Mouse (Mus musculus): ENCODE results near the gene Olfr1431. TPM values are rescaled to one million over a fixed set of nuclear protein-coding genes. Genes with fewer than 3 reads are reported as not detected.
"Not testable (repeated sequence)": the region's sequence is repeated elsewhere in the genome, so short reads cannot be mapped to it uniquely, and the experiment has no call there.

Gene Olfr1431
- not detected for total RNA-seq (2021)
- long read RNA-seq, experiment 1, result 0 reads
- long read RNA-seq, experiment 2, result 0 reads

DNA sequence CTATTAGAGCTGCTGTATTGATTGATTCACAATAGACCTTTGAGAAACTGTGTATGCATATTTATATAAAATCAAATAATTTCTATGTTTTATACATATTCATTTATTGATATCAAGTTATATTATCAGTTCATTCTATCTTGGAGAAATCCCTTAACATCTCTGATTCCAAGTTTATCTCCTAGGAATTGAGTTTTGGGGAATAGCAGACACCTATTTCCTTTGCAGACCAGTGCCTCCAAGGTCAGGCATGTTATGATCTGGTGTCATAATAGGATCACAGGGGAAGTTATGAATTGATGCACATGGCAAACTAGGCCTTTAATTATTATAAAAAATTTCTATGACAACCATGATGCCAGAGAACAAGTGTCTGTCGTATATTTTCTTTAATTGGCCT is at the start of gene Olfr1431:
TSS of gene Olfr1431 (plus strand) at position 301 of the 400 bp plus-strand sequence.
- no peak for DNase-seq (ENCODE audit: low spot score in 2 of 2)
- intact Hi-C loops (cut with DNase I), result no loop called here

DNA sequence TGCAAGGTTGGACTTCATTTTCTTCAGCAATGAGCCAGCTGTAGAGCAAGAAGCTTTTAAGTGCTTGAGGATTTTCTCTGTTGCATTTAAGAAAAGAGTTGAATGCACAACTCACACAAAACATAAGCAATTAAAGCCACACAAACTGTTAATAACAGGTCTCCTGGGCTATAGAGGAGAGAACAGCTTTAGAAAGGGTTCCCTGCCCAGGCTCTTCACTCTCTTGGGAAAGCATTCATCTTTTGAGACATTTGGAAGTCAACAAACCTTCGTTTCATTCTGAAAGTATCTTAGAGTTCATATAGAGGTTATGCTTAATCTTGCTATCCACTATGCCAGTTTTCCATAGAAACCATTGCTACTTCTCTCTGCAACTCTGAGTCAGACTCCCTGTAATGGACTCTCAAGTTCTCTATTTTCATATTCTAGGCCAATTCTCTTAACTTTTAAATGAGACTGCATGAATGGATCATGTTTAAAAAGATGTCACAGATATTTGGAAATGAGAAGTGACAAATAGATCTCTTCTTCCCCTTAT is 30.3 kb upstream of the Olfr1431 start, which contains the start of gene Olfr1555-ps1:
TSS of gene Olfr1555-ps1 (minus strand) at position 51 of the 538 bp plus-strand sequence.
- intact Hi-C loops (cut with DNase I); DNase-seq (ENCODE audit: low spot score in 2 of 2): not testable (repeated sequence)

DNA sequence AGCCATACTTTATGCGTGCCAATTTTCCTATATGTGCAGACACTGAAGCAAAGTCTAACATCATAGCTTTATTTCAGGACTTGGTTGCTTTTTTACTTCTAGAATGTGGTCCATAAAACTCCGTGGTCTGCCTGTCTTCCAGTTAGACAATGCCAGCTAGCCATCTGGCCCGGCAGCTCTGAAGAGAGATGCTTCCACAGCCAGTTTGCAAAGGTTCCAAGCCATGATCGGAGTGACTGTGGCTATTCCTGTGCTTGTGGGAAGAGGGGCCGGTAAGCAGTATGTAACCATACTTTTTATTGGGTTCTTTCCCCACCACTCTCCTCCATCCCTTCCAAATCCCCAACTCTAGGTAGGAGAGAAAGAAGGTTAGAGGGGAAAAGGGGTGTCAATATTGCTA is 25.0 kb upstream of the Olfr1431 start:
- intact Hi-C loops (cut with DNase I), result not testable (repeated sequence)
- DNase-seq (ENCODE audit: low spot score in 2 of 2), result peak in 1 of 2 experiments; percentile 17

DNA sequence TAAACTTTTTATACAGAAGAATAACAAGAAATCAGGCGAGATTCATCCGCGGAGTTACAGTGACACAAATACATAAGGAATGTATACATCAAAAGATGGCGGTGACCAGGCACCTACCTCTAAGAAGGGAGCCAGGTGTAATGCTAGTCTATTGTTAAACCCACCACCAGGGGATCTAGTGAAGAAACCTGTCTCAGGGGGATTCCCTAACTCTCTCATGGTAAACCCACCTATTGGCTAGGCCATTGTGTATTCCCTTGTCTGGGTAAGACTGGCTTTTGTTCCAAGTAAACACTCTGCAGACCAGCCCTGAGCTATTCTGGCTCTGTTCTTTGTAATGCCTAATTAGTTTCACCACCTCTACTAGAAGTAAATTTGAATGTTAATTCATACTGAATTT is 1.4 kb upstream of the Olfr1431 start:
- intact Hi-C loops (cut with DNase I); DNase-seq (ENCODE audit: low spot score in 2 of 2): not testable (repeated sequence)

DNA sequence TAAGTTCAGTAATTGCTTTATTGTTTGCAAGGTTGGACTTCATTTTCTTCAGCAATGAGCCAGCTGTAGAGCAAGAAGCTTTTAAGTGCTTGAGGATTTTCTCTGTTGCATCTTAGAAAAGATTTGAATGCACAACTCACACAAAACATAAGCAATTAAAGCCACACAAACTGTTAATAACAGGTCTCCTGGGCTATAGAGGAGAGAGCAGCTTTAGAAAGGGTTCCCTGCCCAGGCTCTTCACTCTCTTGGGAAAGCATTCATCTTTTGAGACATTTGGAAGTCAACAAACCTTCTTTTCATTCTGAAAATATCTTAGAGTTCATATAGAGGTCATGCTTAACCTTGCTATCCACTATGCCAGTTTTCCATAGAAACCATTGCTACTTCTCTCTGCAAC is 32.1 kb downstream of the Olfr1431 start, which contains the start of gene Olfr1432:
TSS of gene Olfr1432 (minus strand) at position 101 of the 400 bp plus-strand sequence.
- DNase-seq (ENCODE audit: low spot score in 2 of 2); intact Hi-C loops (cut with DNase I): not testable (repeated sequence)

DNA sequence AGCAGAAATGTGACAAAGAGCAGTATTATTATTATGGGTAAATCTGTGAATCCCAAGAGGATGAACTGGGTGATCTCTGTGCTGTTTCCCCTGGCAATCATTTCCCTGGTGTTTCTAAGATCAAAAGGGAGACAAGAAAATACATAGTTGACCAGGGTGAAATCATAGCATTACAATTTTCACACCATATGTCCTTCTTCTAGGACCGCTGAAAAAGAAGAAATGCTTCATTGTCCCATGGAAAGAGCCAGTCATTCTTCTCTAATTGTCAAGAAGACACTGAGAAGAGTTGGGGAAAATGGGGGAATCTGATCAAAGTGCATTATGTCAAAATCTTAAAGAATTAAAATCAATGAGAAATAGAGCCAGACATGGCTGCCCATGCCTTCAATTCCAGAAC is 41.1 kb downstream of the Olfr1431 start, which contains the start of gene Olfr262:
TSS of gene Olfr262 (minus strand) at position 101 of the 400 bp plus-strand sequence.
- no peak for DNase-seq (ENCODE audit: low spot score in 2 of 2)
- intact Hi-C loops (cut with DNase I), result no loop called here

DNA sequence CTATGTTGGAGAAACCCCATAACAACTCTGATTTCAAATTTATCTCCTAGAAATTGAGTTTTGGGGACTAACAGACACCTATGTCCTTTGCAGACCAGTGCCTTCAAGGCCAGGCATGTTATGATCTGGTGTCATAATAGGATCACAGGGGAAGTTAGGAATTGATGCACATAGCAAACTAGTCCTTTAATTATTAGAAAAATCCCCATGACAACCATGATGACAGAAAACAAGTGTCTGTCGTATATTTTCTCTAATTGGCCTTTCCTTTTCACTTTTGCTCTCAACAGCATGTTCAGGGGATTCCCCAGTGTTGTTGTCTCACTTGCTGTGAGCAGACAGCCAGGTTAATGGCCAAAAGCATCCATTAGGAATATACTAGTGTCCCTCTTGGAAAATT is 60.3 kb downstream of the Olfr1431 start, which contains the start of gene Olfr235:
TSS of gene Olfr235 (plus strand) at position 301 of the 400 bp plus-strand sequence.
- no peak for DNase-seq (ENCODE audit: low spot score in 2 of 2)
- intact Hi-C loops (cut with DNase I), result no loop called here

Other genes with a start within 250 kb of the Olfr1431 start
- 10 to 100 TPM; 57.0 to 60.3 TPM for gene Osbp, start 234.7 kb upstream of the Olfr1431 start, total RNA-seq (2021)
- gene Olfr1423, start 159.3 kb upstream of the Olfr1431 start, total RNA-seq (2021), result not detected
- gene Olfr1424, start 138.0 kb upstream of the Olfr1431 start, total RNA-seq (2021), result not detected
- not detected for gene Olfr1425, start 122.9 kb upstream of the Olfr1431 start, total RNA-seq (2021)
- not detected for gene Olfr1426, start 108.6 kb upstream of the Olfr1431 start, total RNA-seq (2021)
- not detected for gene Olfr1427, start 97.3 kb upstream of the Olfr1431 start, total RNA-seq (2021)
- not detected for gene Olfr1428, start 84.7 kb upstream of the Olfr1431 start, total RNA-seq (2021)
- gene Olfr76, start 77.4 kb upstream of the Olfr1431 start, total RNA-seq (2021), result not detected
- not detected for gene Olfr1555-ps1, start 30.5 kb upstream of the Olfr1431 start, total RNA-seq (2021)
- gene Olfr1432, start 32.0 kb downstream of the Olfr1431 start, total RNA-seq (2021), result not detected
- gene Olfr262, start 41.0 kb downstream of the Olfr1431 start, total RNA-seq (2021), result not detected
- not detected for gene Olfr235, start 60.4 kb downstream of the Olfr1431 start, total RNA-seq (2021)
- not detected for gene Olfr1434, start 79.2 kb downstream of the Olfr1431 start, total RNA-seq (2021)
- gene Olfr1436, start 98.5 kb downstream of the Olfr1431 start, total RNA-seq (2021), result not detected
- gene Olfr1437, start 124.5 kb downstream of the Olfr1431 start, total RNA-seq (2021), result not detected
- gene Olfr1438-ps1, start 135.3 kb downstream of the Olfr1431 start, total RNA-seq (2021), result not detected
- not detected for gene Olfr1440, start 186.6 kb downstream of the Olfr1431 start, total RNA-seq (2021)
- not detected for gene Olfr1441, start 216.8 kb downstream of the Olfr1431 start, total RNA-seq (2021)
- not detected for gene Pfpl, start 227.3 kb downstream of the Olfr1431 start, total RNA-seq (2021)

Data from left cerebral cortex, postnatal 14 days (tissue).